In the genomic region with DNA sequence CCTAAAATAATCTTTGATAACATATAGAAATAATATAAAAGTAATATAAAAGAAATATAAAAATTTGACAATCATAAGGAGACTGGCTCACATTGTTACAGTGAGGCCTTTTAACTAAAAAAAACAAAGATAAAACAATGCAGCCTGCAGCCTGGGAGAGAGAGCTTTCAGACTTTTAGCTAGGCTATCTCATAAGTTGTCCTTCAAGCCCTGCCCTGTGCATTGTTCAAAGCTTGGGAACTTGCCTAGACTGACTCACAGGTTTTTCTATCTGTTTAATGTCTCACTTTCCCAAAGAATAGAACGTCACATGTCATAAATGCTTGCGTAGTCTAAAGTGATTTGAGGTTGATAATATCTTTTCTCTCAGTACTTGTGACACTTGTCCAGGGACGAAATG, we compare ENCODE assay signal across 22 mouse cellular contexts. TPM values are rescaled to one million over a fixed set of nuclear protein-coding genes. Genes with fewer than 3 reads are reported as not detected.
DNase-seq lines count a peak whose midpoint lies in the region; ATAC-seq and TF ChIP-seq lines count a peak whose summit lies in the region.
"Had no signal": no experiment of that assay in that cellular context is flagged by ENCODE, and none has a peak within 500 bp of the region (broad histone marks: within the 10 kb centered on the region; RNA-seq: fewer than 3 reads in every experiment).

No protein-coding gene starts in this region.

- H3K9ac ChIP-seq in heart, embryonic 11.5 days (ENCODE audit: low read depth, low read length) = no peak overlapping the region
- H3K9ac ChIP-seq in heart, embryonic 13.5 days = no peak overlapping the region
- no peak overlapping the region for H3K9ac ChIP-seq in heart, adult 2 months (ENCODE audit: low read depth, low read length)
- H3K9ac ChIP-seq in heart, postnatal 0 days (replicated peaks; ENCODE audit: low read depth, low read length) = no peak overlapping the region
- H3K9ac ChIP-seq: embryonic facial prominence, embryonic 12.5 days; forebrain, embryonic 13.5 days; forebrain, embryonic 15.5 days had no signal

- TF ChIP-seq EP300 in heart, adult 2 months (IDR thresholded peaks at IDR 0.05; ENCODE audit: insufficient read depth, low read depth, low read length) = no peak
- no peak for TF ChIP-seq EP300 in heart, postnatal 0 days (IDR thresholded peaks at IDR 0.05; ENCODE audit: low read depth)

- DNase-seq in heart, postnatal 14 days = no peak
- DNase-seq in heart, adult 2 months = no peak
- DNase-seq in heart, postnatal 0 days (ENCODE audit: low spot score) = no peak
- no peak for DNase-seq in heart, adult 11 months
- no peak for DNase-seq in thymus, postnatal 0 days (ENCODE audit: low spot score)
- DNase-seq: adrenal gland, adult 8-10 months; adrenal gland, postnatal 14 days; adrenal gland, postnatal 36 days; cerebellum, adult 11-12 months; cerebellum, adult 2 months; cerebellum, adult 9-10 months; cerebellum, postnatal 10 days; cerebellum, postnatal 25 days had no signal

- H3K27me3 ChIP-seq in heart, embryonic 11.5 days (ENCODE audit: control insufficient read depth, insufficient read depth, low read length) = no peaks in the 10 kb centered on the region
- no peaks in the 10 kb centered on the region for H3K27me3 ChIP-seq in heart, embryonic 13.5 days (replicated peaks)
- no peaks in the 10 kb centered on the region for H3K27me3 ChIP-seq in heart, adult 2 months (ENCODE audit: control insufficient read depth, insufficient read depth, low read length)
- no peaks in the 10 kb centered on the region for H3K27me3 ChIP-seq in heart, postnatal 0 days (ENCODE audit: control insufficient read depth, insufficient read depth, low read length)
- H3K27me3 ChIP-seq: embryonic facial prominence, embryonic 12.5 days; forebrain, embryonic 13.5 days; forebrain, embryonic 15.5 days; Patski had no signal

- peaks cover 4% of the 10 kb centered on the region; the same call in 1 of the 2 replicates for H3K4me1 ChIP-seq in heart, embryonic 11.5 days (ENCODE audit: control insufficient read depth, insufficient read depth, low read length)
- peaks cover 5% of the 10 kb centered on the region for H3K4me1 ChIP-seq in heart, embryonic 13.5 days
- H3K4me1 ChIP-seq in heart, adult 2 months (ENCODE audit: control insufficient read depth, insufficient read depth, low read length) = no peaks in the 10 kb centered on the region
- no peaks in the 10 kb centered on the region for H3K4me1 ChIP-seq in heart, postnatal 0 days (ENCODE audit: control insufficient read depth, insufficient read depth)
- H3K4me1 ChIP-seq: embryonic facial prominence, embryonic 10.5 days; embryonic facial prominence, embryonic 12.5 days; forebrain, embryonic 13.5 days; forebrain, embryonic 15.5 days had no signal

- no peaks in the 10 kb centered on the region for H3K79me2 ChIP-seq in heart, adult 2 months (replicated peaks; ENCODE audit: control insufficient read depth, insufficient read depth, low read length)

- 59% methylated on average over 3 of the region's 3 CpGs for WGBS in heart, embryonic 11.5 days (ENCODE audit: insufficient replicate concordance)
- 49% methylated on average over 3 of the region's 3 CpGs for WGBS in heart, embryonic 13.5 days
- 48% methylated on average over 3 of the region's 3 CpGs for WGBS in heart, adult 2 months
- WGBS in heart, postnatal 0 days = 29% methylated on average over 3 of the region's 3 CpGs

- no peaks in the 10 kb centered on the region for H3K36me3 ChIP-seq in heart, embryonic 11.5 days (ENCODE audit: control insufficient read depth, insufficient read depth, low read length)
- H3K36me3 ChIP-seq in heart, embryonic 13.5 days = no peaks in the 10 kb centered on the region
- no peaks in the 10 kb centered on the region for H3K36me3 ChIP-seq in heart, adult 2 months (ENCODE audit: control insufficient read depth, insufficient read depth, low read length)
- no peaks in the 10 kb centered on the region for H3K36me3 ChIP-seq in heart, postnatal 0 days (replicated peaks; ENCODE audit: control insufficient read depth, insufficient read depth, low read length)
- H3K36me3 ChIP-seq: embryonic facial prominence, embryonic 10.5 days; embryonic facial prominence, embryonic 12.5 days; forebrain, embryonic 15.5 days had no signal

- no peak for TF ChIP-seq POLR2A in heart, adult 2 months (IDR thresholded peaks at IDR 0.05; ENCODE audit: insufficient read depth, low read depth, low read length)

- no peak overlapping the region for H3K4me2 ChIP-seq in heart, embryonic 11.5 days
- H3K4me2 ChIP-seq in heart, embryonic 13.5 days = no peak overlapping the region
- no peak overlapping the region for H3K4me2 ChIP-seq in heart, postnatal 0 days (ENCODE audit: low read depth, low read length)
- H3K4me2 ChIP-seq: embryonic facial prominence, embryonic 12.5 days; forebrain, embryonic 13.5 days; forebrain, embryonic 15.5 days had no signal

- H3K4me3 ChIP-seq in heart, embryonic 11.5 days (ENCODE audit: low read depth, low read length) = no peak overlapping the region
- H3K4me3 ChIP-seq in heart, embryonic 13.5 days = no peak overlapping the region
- H3K4me3 ChIP-seq in heart, adult 2 months = no peak overlapping the region
- H3K4me3 ChIP-seq in heart, postnatal 0 days (ENCODE audit: low read depth, low read length) = no peak overlapping the region
- H3K4me3 ChIP-seq: embryonic facial prominence, embryonic 10.5 days; embryonic facial prominence, embryonic 12.5 days; forebrain, embryonic 13.5 days; forebrain, embryonic 15.5 days had no signal

- intact Hi-C loops in heart, postnatal 14 days (cut with DNase I) = no loop called here
- intact Hi-C loops in heart, adult 2 months (cut with DNase I) = no loop called here

- peak; percentile 55; the same call in 1 of the 2 replicates for ATAC-seq in heart, embryonic 11.5 days (replicated peaks; ENCODE audit: insufficient number of reproducible peaks, low FRiP score, low TSS enrichment)
- no peak for ATAC-seq in heart, embryonic 13.5 days (ENCODE audit: extremely low read depth, insufficient number of reproducible peaks, low FRiP score, low TSS enrichment)
- peak; percentile 49; the same call in 1 of the 2 replicates for ATAC-seq in heart, postnatal 0 days (ENCODE audit: insufficient read depth, low read depth)
- ATAC-seq: activated CD4-positive, CD25-positive, alpha-beta regulatory T cell, adult 4 months; forebrain, embryonic 13.5 days; forebrain, embryonic 15.5 days; Patski had no signal

- no peak overlapping the region for H3K27ac ChIP-seq in heart, embryonic 11.5 days (ENCODE audit: low read depth, low read length)
- peak overlapping the region; percentile 66 for H3K27ac ChIP-seq in heart, embryonic 13.5 days (replicated peaks)
- no peak overlapping the region for H3K27ac ChIP-seq in heart, adult 2 months
- no peak overlapping the region for H3K27ac ChIP-seq in heart, postnatal 0 days (ENCODE audit: low read depth)
- H3K27ac ChIP-seq: embryonic facial prominence, embryonic 10.5 days; embryonic facial prominence, embryonic 12.5 days; forebrain, embryonic 13.5 days; forebrain, embryonic 15.5 days had no signal

- no peak for TF ChIP-seq CTCF in heart, adult 2 months (IDR thresholded peaks at IDR 0.05)
- no peak for TF ChIP-seq CTCF in heart, postnatal 0 days (IDR thresholded peaks at IDR 0.05; ENCODE audit: low read depth)

- H3K9me3 ChIP-seq in heart, embryonic 11.5 days (replicated peaks; ENCODE audit: control insufficient read depth, low read length) = no peaks in the 10 kb centered on the region; the same call in 1 of the 2 replicates
- H3K9me3 ChIP-seq in heart, embryonic 13.5 days = peaks cover 17% of the 10 kb centered on the region; the same call in 1 of the 2 replicates
- H3K9me3 ChIP-seq in heart, postnatal 0 days (replicated peaks; ENCODE audit: control insufficient read depth, low read length) = no peaks in the 10 kb centered on the region
- H3K9me3 ChIP-seq: forebrain, embryonic 15.5 days had no signal

RNA-seq across cellular contexts. Expression of a gene that starts 36.3 kb away (rescaled TPM):
- polyA plus RNA-seq in heart, embryonic 11.5 days (2014; fragmentation: Nextera tagmentation; extraction: Ambion mirVana) = 37.4 and 45.2 TPM in 2 replicates
- 100 to 1,000 TPM; 179 to 200 TPM for total RNA-seq in heart, postnatal 14 days (2021)
- 32.5 and 33.2 TPM in 2 replicates for polyA plus RNA-seq in heart, embryonic 13.5 days (2015; fragmentation: Nextera tagmentation; extraction: Ambion mirVana)
- total RNA-seq in heart, adult 2 months (2021) = 100 to 1,000 TPM; 312 to 403 TPM
- 102 and 180 TPM in 2 replicates for polyA plus RNA-seq in heart, adult 2 months (2012; rRNA removed)
- total RNA-seq in heart, postnatal 0 days (2014; rRNA removed; ENCODE audit: low replicate concordance) = 59.9 and 68.3 TPM in 2 replicates
- polyA plus RNA-seq in heart, postnatal 0 days (2015; fragmentation: Nextera tagmentation; extraction: Ambion mirVana) = 56.3 and 61.1 TPM in 2 replicates
- polyA plus RNA-seq in thymus, postnatal 0 days (2015; fragmentation: Nextera tagmentation; extraction: Ambion mirVana) = 0.21 and 0.26 TPM in 2 replicates
- total RNA-seq: MEL had no signal

RNA-seq across cellular contexts. Expression of a gene that starts 36.8 kb away (rescaled TPM):
- 35.4 and 42.6 TPM in 2 replicates for polyA plus RNA-seq in heart, embryonic 11.5 days (2014; fragmentation: Nextera tagmentation; extraction: Ambion mirVana)
- 10 to 100 TPM; 34.2 to 39.6 TPM for total RNA-seq in heart, postnatal 14 days (2021)
- polyA plus RNA-seq in heart, embryonic 13.5 days (2015; fragmentation: Nextera tagmentation; extraction: Ambion mirVana) = 28.2 and 28.9 TPM in 2 replicates
- total RNA-seq in heart, adult 2 months (2021) = 10 to 100 TPM; 38.7 to 54.0 TPM
- polyA plus RNA-seq in heart, adult 2 months (2012; rRNA removed) = 22.2 and 23.8 TPM in 2 replicates
- total RNA-seq in heart, postnatal 0 days (2014; rRNA removed; ENCODE audit: low replicate concordance) = 57.6 and 63.6 TPM in 2 replicates
- 15.8 and 23.1 TPM in 2 replicates for polyA plus RNA-seq in heart, postnatal 0 days (2015; fragmentation: Nextera tagmentation; extraction: Ambion mirVana)
- 17.7 and 19.9 TPM in 2 replicates for polyA plus RNA-seq in thymus, postnatal 0 days (2015; fragmentation: Nextera tagmentation; extraction: Ambion mirVana)

Comparison
In these comparisons a context has a peak if more than half of its experiments do, and no peak if none do; other contexts are left out.
1. RNA of a gene that starts 36.3 kb away (polyA plus RNA-seq): 102 to 180 TPM in heart, adult 2 months, 56.3 to 61.1 TPM in heart, postnatal 0 days, 37.4 to 45.2 TPM in heart, embryonic 11.5 days and 32.5 to 33.2 TPM in heart, embryonic 13.5 days; 0.21 to 0.26 TPM in thymus, postnatal 0 days; every median in the first group is over 10 times any median in the second.